Mouse (Mus musculus) cerebellum, adult 2 months (tissue): ENCODE measurements around the gene Olah. TPM values are rescaled to one million over a fixed set of nuclear protein-coding genes. Genes with fewer than 3 reads are reported as not detected.
A peak's percentile ranks its signal among the peaks of the same experiment; 100 is the strongest.

Experiments used
- DNase-seq, 2 experiments: peaks; one replicate each; pipeline ENCODE4 v3.0.0; 2021
- H3K27ac ChIP-seq: fragments of 200-500 bp; 2 replicates; pipeline ENCODE4 v1.5.1; 2012; ENCODE audit warnings: low read length, control low read depth, inconsistent platforms; ENCODE audit not compliant: insufficient read depth
- H3K27me3 ChIP-seq: fragments of 200-500 bp; 2 replicates; pipeline ENCODE4 v1.6.1; 2012; ENCODE audit warnings: inconsistent platforms, mild to moderate bottlenecking, low read length, moderate library complexity; ENCODE audit not compliant: control insufficient read depth, insufficient read depth
- H3K4me1 ChIP-seq: fragments of 200-500 bp; 2 replicates; pipeline ENCODE4 v1.6.1; 2011; ENCODE audit warnings: low read length; ENCODE audit not compliant: control insufficient read depth, insufficient read depth
- H3K4me3 ChIP-seq: fragments of 200-500 bp; replicated peaks from 2 replicates; pipeline ENCODE3; 2011; ENCODE audit warnings: mild to moderate bottlenecking, low read depth, low read length, control low read depth; ENCODE audit not compliant: insufficient read depth
- CTCF ChIP-seq: fragments of 200-500 bp; IDR thresholded peaks from 2 replicates; pipeline ENCODE4 v1.5.1; 2011; ENCODE audit warnings: low read depth, mild to moderate bottlenecking, control low read depth, low read length, moderate library complexity, borderline replicate concordance; ENCODE audit not compliant: insufficient read depth
- POLR2A ChIP-seq: fragments of 200-500 bp; IDR thresholded peaks from 2 replicates; pipeline ENCODE4 v1.6.1; 2011; ENCODE audit warnings: low read length, control low read depth, borderline replicate concordance; ENCODE audit not compliant: insufficient read depth
- WGBS: fragments of 180-500 bp; shearing (Covaris S2); methylation state at CpG from one replicate; pipeline ENCODE4 v1.1.7; 2018; 5-methylcytosine and 5-hydroxymethylcytosine counted together
- polyA plus RNA-seq: library from polyadenylated mRNA; depleted of rRNA; stranded (reverse); fragments of >200 nt; gene quantifications from 2 replicates; pipeline ENCODE4 v1.2.3, GENCODE M21; 2012; rRNA removed

Olah gene
- polyA plus RNA-seq, 1 experiment, result not detected

DNA sequence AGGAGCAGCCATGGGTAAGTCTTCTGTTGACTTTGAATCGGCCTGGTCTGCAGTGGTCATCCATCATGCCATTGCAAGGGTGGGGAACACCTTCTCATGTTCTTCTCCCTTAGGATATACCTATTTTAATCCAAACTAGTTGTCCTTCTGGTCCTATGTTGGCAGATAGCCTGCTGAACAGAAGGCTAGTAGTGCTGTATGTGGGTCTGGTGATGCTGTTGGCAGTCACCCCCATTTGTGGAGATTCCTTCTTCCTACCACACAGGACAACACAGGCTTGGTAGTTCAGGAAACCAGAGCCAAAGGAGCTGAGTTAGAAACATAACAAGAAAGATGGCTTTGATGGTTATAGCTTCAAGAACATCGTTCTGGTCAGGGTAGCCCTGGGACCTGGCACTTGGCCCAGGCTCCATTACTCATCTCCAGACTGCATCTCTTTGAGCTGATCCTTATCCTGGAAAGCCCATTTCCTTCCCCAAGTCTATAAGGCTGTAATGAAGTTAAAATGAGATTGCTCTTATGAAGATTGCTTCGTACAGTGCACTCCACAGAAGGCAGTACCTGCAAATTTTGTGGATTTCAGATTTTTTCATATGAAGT lies 91.5 kb downstream of the Olah start:
- DNase-seq, result peak; percentile 68 to 88
- H3K4me1 ChIP-seq, result peaks cover 4% of the 10 kb centered on the region; the same call in 1 of the 2 replicates
- peak overlapping the region; percentile 1; the same call in 1 of the 2 replicates for H3K27ac ChIP-seq
- no peaks in the 10 kb centered on the region for H3K27me3 ChIP-seq
- no peak overlapping the region for H3K4me3 ChIP-seq
- TF ChIP-seq CTCF, result no peak
- WGBS, result 29% methylated on average over 3 of the region's 3 CpGs

DNA sequence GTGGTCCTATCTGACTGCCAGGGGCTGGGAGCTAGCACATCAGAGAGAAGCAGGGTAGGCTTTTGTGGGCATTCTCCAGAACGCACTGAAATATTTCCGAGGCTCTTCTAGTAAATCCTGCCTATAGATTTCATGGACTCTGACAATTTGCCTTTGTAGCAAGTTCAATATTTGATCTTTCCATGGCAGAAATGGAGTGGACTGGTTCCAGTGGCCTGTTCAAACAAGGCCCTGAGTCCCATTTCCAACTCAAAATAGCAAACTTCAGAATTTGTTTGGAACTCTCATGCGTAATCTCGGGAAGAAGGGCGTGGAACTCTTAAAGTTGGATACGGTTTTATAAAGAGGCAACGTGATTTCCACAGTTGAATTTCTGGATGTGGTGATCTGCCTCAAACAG lies 101.2 kb downstream of the Olah start:
- no peak overlapping the region for H3K27ac ChIP-seq
- no peak overlapping the region for H3K4me3 ChIP-seq
- 92% methylated on average over 7 of the region's 7 CpGs for WGBS
- H3K4me1 ChIP-seq, result no peaks in the 10 kb centered on the region
- no peak for DNase-seq
- TF ChIP-seq CTCF, result no peak
- no peak for TF ChIP-seq POLR2A
- no peaks in the 10 kb centered on the region for H3K27me3 ChIP-seq

DNA sequence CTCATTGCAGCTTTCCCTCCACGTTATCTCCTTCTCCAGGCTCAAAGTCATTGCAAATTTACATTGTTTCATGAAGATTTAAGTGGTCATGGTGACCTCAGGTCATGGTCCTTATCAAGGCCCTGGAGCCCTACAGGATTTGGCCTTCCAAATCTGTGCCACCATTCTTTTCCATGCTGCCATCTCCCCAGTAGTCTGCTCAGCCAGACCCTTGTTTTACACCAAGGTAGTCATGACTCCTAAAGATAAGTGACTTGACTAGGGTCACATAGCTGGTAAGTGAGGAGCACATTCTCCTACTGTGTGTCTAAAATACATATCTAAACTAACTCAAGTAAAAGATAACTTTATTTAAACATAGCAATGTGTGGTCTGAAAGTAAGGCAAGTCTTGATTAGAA lies 104.8 kb downstream of the Olah start:
- WGBS, result 96% methylated on average over 1 of the region's 1 CpGs
- no peak for DNase-seq
- no peak overlapping the region for H3K27ac ChIP-seq
- no peak overlapping the region for H3K4me3 ChIP-seq
- TF ChIP-seq CTCF, result no peak
- TF ChIP-seq POLR2A, result no peak
- H3K4me1 ChIP-seq, result no peaks in the 10 kb centered on the region
- no peaks in the 10 kb centered on the region for H3K27me3 ChIP-seq

Other genes with a start within 250 kb of the Olah start
- gene Nmt2, start 113.0 kb downstream of the Olah start, polyA plus RNA-seq, result 39.8 and 41.6 TPM in 2 replicates
- 12.7 and 13.5 TPM in 2 replicates for gene Rpp38, start 64.6 kb downstream of the Olah start, polyA plus RNA-seq
- 1.4 TPM in 2 replicates for gene Acbd7, start 61.0 kb downstream of the Olah start, polyA plus RNA-seq
- gene Meig1, start 25.4 kb upstream of the Olah start, polyA plus RNA-seq, result 1.4 and 2.1 TPM in 2 replicates
- gene Dclre1c, start 26.9 kb upstream of the Olah start, polyA plus RNA-seq, result 9.2 and 9.5 TPM in 2 replicates
- 2.5 and 2.6 TPM in 2 replicates for gene Suv39h2, start 77.8 kb upstream of the Olah start, polyA plus RNA-seq
- 3.9 and 4.1 TPM in 2 replicates for gene Gm45902, start 115.6 kb upstream of the Olah start, polyA plus RNA-seq
- 70.9 and 79.1 TPM in 2 replicates for gene Hspa14, start 115.6 kb upstream of the Olah start, polyA plus RNA-seq
- 1.4 and 1.8 TPM in 2 replicates for gene Cdnf, start 115.8 kb upstream of the Olah start, polyA plus RNA-seq
- gene Fam107b, start 173.3 kb upstream of the Olah start, polyA plus RNA-seq, result 63.7 and 68.3 TPM in 2 replicates